Mouse (Mus musculus) midbrain, embryonic 10.5 days (tissue): ENCODE data around the gene Ush2a. TPM values are rescaled to one million over a fixed set of nuclear protein-coding genes. Genes with fewer than 3 reads are reported as not detected.

Experiments
- DNase-seq: peaks from one replicate; pipeline ENCODE4 v3.0.0-alpha.2; 2017; ENCODE audit warnings: low spot score
- H3K27ac ChIP-seq: fragments of 300-500 bp; sonication (generic); replicated peaks from 2 replicates; pipeline ENCODE4 v1.5.1; 2016; ENCODE audit warnings: mild to moderate bottlenecking
- H3K27me3 ChIP-seq: fragments of 300-500 bp; sonication (generic); 2 replicates; pipeline ENCODE4 v1.6.1; 2016; ENCODE audit warnings: low read depth, mild to moderate bottlenecking; ENCODE audit not compliant: poor library complexity, severe bottlenecking
- H3K36me3 ChIP-seq: fragments of 300-500 bp; sonication (generic); 2 replicates; pipeline ENCODE4 v1.6.1; 2016; ENCODE audit warnings: mild to moderate bottlenecking, moderate library complexity
- H3K4me1 ChIP-seq: fragments of 300-500 bp; sonication (generic); 2 replicates; pipeline ENCODE4 v1.6.1; 2016
- H3K4me3 ChIP-seq: fragments of 300-500 bp; sonication (generic); 2 replicates; pipeline ENCODE4 v1.5.1; 2016; ENCODE audit warnings: mild to moderate bottlenecking, moderate library complexity
- H3K9me3 ChIP-seq: fragments of 300-500 bp; sonication (generic); replicated peaks from 2 replicates; pipeline ENCODE4 v1.6.1; 2016; ENCODE audit warnings: mild to moderate bottlenecking
- WGBS: fragments of 180-500 bp; shearing (Covaris S2); methylation state at CpG from one replicate; pipeline ENCODE4 v1.1.7; 2016; 5-methylcytosine and 5-hydroxymethylcytosine counted together
- polyA plus RNA-seq: library from polyadenylated mRNA; unstranded; fragments of >200 nt; fragmentation: Nextera tagmentation; extraction: Ambion mirVana; gene quantifications from 2 replicates; pipeline ENCODE4 v1.2.1, GENCODE M21; 2016

Gene Ush2a
- polyA plus RNA-seq, 1 experiment from 2014 or later: 0.12 TPM

GRCm38 (mm10) chr1:188997921-188998320, 736.1 kb downstream of the Ush2a start:
- DNase-seq: no peak
- no peaks in the 10 kb centered on the region for H3K27me3 ChIP-seq
- H3K4me3 ChIP-seq: no peak overlapping the region
- WGBS: 98% methylated on average over 3 of the region's 3 CpGs
- no peaks in the 10 kb centered on the region for H3K9me3 ChIP-seq
- no peak overlapping the region for H3K27ac ChIP-seq
- peaks cover 90% of the 10 kb centered on the region for H3K36me3 ChIP-seq
- no peaks in the 10 kb centered on the region for H3K4me1 ChIP-seq

GRCm38 (mm10) chr1:188999981-189000380, 738.2 kb downstream of the Ush2a start:
- WGBS: 93% methylated on average over 10 of the region's 10 CpGs

GRCm38 (mm10) chr1:189001815-189002214, 740.0 kb downstream of the Ush2a start:
- DNase-seq: no peak
- Histone ChIP-seq H3K4me1 (peaks cover 24% of the 10 kb centered on the region), H3K36me3 (peaks cover 65% of the 10 kb centered on the region), H3K27me3 (no peaks in the 10 kb centered on the region), H3K4me3 (no peak overlapping the region), H3K9me3 (no peaks in the 10 kb centered on the region), H3K27ac (no peak overlapping the region)
- WGBS: 96% methylated on average over 12 of the region's 12 CpGs

More at GRCm38 (mm10) chr1:188999981-189000380, 738.2 kb downstream of the Ush2a start:
- Histone ChIP-seq H3K4me3 (no peak overlapping the region), H3K9me3 (no peaks in the 10 kb centered on the region), H3K27me3 (no peaks in the 10 kb centered on the region), H3K27ac (no peak overlapping the region), H3K36me3 (peaks cover 77% of the 10 kb centered on the region), H3K4me1 (peaks cover 8% of the 10 kb centered on the region)
- DNase-seq: no peak

- peaks cover 32% of the 10 kb centered on the region for H3K4me1 ChIP-seq
- no peak for DNase-seq
- H3K27me3 ChIP-seq: no peaks in the 10 kb centered on the region
- no peaks in the 10 kb centered on the region for H3K9me3 ChIP-seq
- H3K4me3 ChIP-seq: no peak overlapping the region
- 96% methylated on average over 1 of the region's 1 CpGs for WGBS
- peaks cover 37% of the 10 kb centered on the region for H3K36me3 ChIP-seq
- no peak overlapping the region for H3K27ac ChIP-seq
These were observed 743.0 kb downstream of the Ush2a start for GRCm38 (mm10) chr1:189004774-189005173.

- Histone ChIP-seq H3K9me3 (no peaks in the 10 kb centered on the region), H3K36me3 (peaks cover 22% of the 10 kb centered on the region), H3K27ac (no peak overlapping the region), H3K27me3 (no peaks in the 10 kb centered on the region), H3K4me3 (peak overlapping the region; percentile 100), H3K4me1 (peaks cover 32% of the 10 kb centered on the region)
- no peak for DNase-seq
- 65% methylated on average over 5 of the region's 5 CpGs for WGBS
These were observed 744.4 kb downstream of the Ush2a start for GRCm38 (mm10) chr1:189006267-189006666.

GRCm38 (mm10) chr1:189006826-189007225, 745.0 kb downstream of the Ush2a start:
- peak overlapping the region; percentile 100 for H3K4me3 ChIP-seq
- no peak for DNase-seq
- no peaks in the 10 kb centered on the region for H3K27me3 ChIP-seq
- H3K9me3 ChIP-seq: no peaks in the 10 kb centered on the region
- peaks cover 35% of the 10 kb centered on the region for H3K4me1 ChIP-seq
- peaks cover 19% of the 10 kb centered on the region for H3K36me3 ChIP-seq
- H3K27ac ChIP-seq: peak overlapping the region; percentile 96
- 8% methylated on average over 7 of the region's 7 CpGs for WGBS

- H3K9me3 ChIP-seq: no peaks in the 10 kb centered on the region
- H3K27ac ChIP-seq: peak within 1 kb of the TSS; percentile 96
- peak; percentile 97 for DNase-seq
- under 1% methylated on average over 74 of the region's 74 CpGs for WGBS
- H3K4me1 ChIP-seq: peaks cover 35% of the 10 kb centered on the region
- H3K36me3 ChIP-seq: peaks cover 14% of the 10 kb centered on the region
- H3K27me3 ChIP-seq: 0 out of 2 replicates have a peak, but pooled peaks cover 2% of the 10 kb centered on the region
- H3K4me3 ChIP-seq: peak within 1 kb of the TSS; percentile 100
These were observed 745.6 kb downstream of the Ush2a start, which contains the start of gene Kctd3 for GRCm38 (mm10) chr1:189007239-189007979. Gene Kctd3, minus strand, starts transcription at chr1:189007841.

- Histone ChIP-seq H3K4me1 (peaks cover 38% of the 10 kb centered on the region), H3K9me3 (no peaks in the 10 kb centered on the region), H3K27me3 (peaks cover 8% of the 10 kb centered on the region), H3K4me3 (peak overlapping the region; percentile 100), H3K36me3 (peaks cover 11% of the 10 kb centered on the region), H3K27ac (no peak overlapping the region)
- WGBS: 49% methylated on average over 7 of the region's 7 CpGs
- no peak for DNase-seq
These were observed 746.1 kb downstream of the Ush2a start for GRCm38 (mm10) chr1:189007980-189008324.

GRCm38 (mm10) chr1:189010671-189011070, 748.8 kb downstream of the Ush2a start:
- Histone ChIP-seq H3K27ac (no peak overlapping the region), H3K27me3 (peaks cover 25% of the 10 kb centered on the region), H3K9me3 (no peaks in the 10 kb centered on the region), H3K4me3 (no peak overlapping the region), H3K36me3 (0 out of 2 replicates have a peak, but pooled peaks cover 2% of the 10 kb centered on the region), H3K4me1 (peaks cover 39% of the 10 kb centered on the region)
- WGBS: 91% methylated on average over 4 of the region's 4 CpGs
- no peak for DNase-seq

- no peak for DNase-seq
- Histone ChIP-seq H3K9me3 (no peaks in the 10 kb centered on the region), H3K4me1 (peaks cover 21% of the 10 kb centered on the region), H3K4me3 (no peak overlapping the region), H3K27me3 (peaks cover 25% of the 10 kb centered on the region), H3K27ac (no peak overlapping the region), H3K36me3 (no peaks in the 10 kb centered on the region)
- WGBS: 10% methylated on average over 16 of the region's 16 CpGs
These were observed 751.2 kb downstream of the Ush2a start for GRCm38 (mm10) chr1:189012846-189013586.

GRCm38 (mm10) chr1:189013587-189013921, 751.7 kb downstream of the Ush2a start:
- Histone ChIP-seq H3K9me3 (no peaks in the 10 kb centered on the region), H3K4me3 (no peak overlapping the region), H3K36me3 (no peaks in the 10 kb centered on the region), H3K27me3 (peaks cover 25% of the 10 kb centered on the region), H3K4me1 (peaks cover 21% of the 10 kb centered on the region), H3K27ac (no peak overlapping the region)
- 6% methylated on average over 4 of the region's 4 CpGs for WGBS
- DNase-seq: no peak
